Mouse (Mus musculus) spleen, adult 2 months (tissue): ENCODE results near the gene Hsf2bp. TPM values are rescaled to one million over a fixed set of nuclear protein-coding genes. Genes with fewer than 3 reads are reported as not detected.
"Not testable (repeated sequence)": the region's sequence is repeated elsewhere in the genome, so short reads cannot be mapped to it uniquely, and the experiment has no call there.

ENCODE experiments used
- DNase-seq, 2 experiments: peaks; one replicate each; pipeline versions ENCODE4 v3.0.0 to v3.0.0-alpha.2; 2012 to 2021; ENCODE audit warnings: low spot score in 2 of 2, low read depth in 1 of 2
- H3K27ac ChIP-seq: fragments of 200-500 bp; 2 replicates; pipeline ENCODE4 v1.5.1; 2012; ENCODE audit warnings: low read length, inconsistent platforms; ENCODE audit not compliant: insufficient read depth
- H3K27me3 ChIP-seq: fragments of 200-500 bp; 2 replicates; pipeline ENCODE4 v1.6.1; 2012; ENCODE audit warnings: mild to moderate bottlenecking, moderate library complexity, low read length, inconsistent platforms; ENCODE audit not compliant: control insufficient read depth, insufficient read depth
- H3K36me3 ChIP-seq: fragments of 200-500 bp; 2 replicates; pipeline ENCODE4 v1.6.1; 2012; ENCODE audit warnings: mild to moderate bottlenecking, low read length, inconsistent platforms; ENCODE audit not compliant: control insufficient read depth, insufficient read depth
- H3K4me1 ChIP-seq: fragments of 200-500 bp; 2 replicates; pipeline ENCODE4 v1.6.1; 2011; ENCODE audit warnings: inconsistent platforms; ENCODE audit not compliant: control insufficient read depth, insufficient read depth, insufficient read length
- H3K4me3 ChIP-seq: fragments of 200-500 bp; 2 replicates; pipeline ENCODE4 v1.5.1; 2011; ENCODE audit warnings: mild to moderate bottlenecking, inconsistent platforms; ENCODE audit not compliant: insufficient read depth, insufficient read length; ENCODE audit errors: extremely low read depth
- CTCF ChIP-seq: fragments of 200-500 bp; IDR thresholded peaks from 2 replicates; pipeline ENCODE4 v1.5.1; 2011; ENCODE audit warnings: mild to moderate bottlenecking, inconsistent platforms; ENCODE audit not compliant: insufficient read depth, insufficient read length, insufficient replicate concordance; ENCODE audit errors: extremely low read depth
- POLR2A ChIP-seq: fragments of 200-500 bp; IDR thresholded peaks from 2 replicates; pipeline ENCODE4 v1.6.1; 2011; ENCODE audit warnings: low read depth, low read length, inconsistent platforms
- WGBS: fragments of 180-500 bp; shearing (Covaris S2); methylation state at CpG from one replicate; pipeline ENCODE4 v1.1.7; 2018; 5-methylcytosine and 5-hydroxymethylcytosine counted together
- polyA plus RNA-seq: library from polyadenylated mRNA; depleted of rRNA; stranded (reverse); fragments of >200 nt; gene quantifications from 2 replicates; pipeline ENCODE4 v1.2.3, GENCODE M21; 2012

The Hsf2bp gene
- polyA plus RNA-seq, 1 experiment: 0.15 TPM

- no peaks in the 10 kb centered on the region for H3K4me1 ChIP-seq
- H3K4me3 ChIP-seq: no peak overlapping the region
- H3K27ac ChIP-seq: no peak overlapping the region
- TF ChIP-seq CTCF: no peak
- no peak for TF ChIP-seq POLR2A
- no peak for DNase-seq
- 84% methylated on average over 11 of the region's 11 CpGs for WGBS
- no peaks in the 10 kb centered on the region for H3K27me3 ChIP-seq
- H3K36me3 ChIP-seq: no peaks in the 10 kb centered on the region
Measured at GRCm38 (mm10) chr17:32068381-32068780, 32.2 kb upstream of the Hsf2bp start.

GRCm38 (mm10) chr17:32067541-32067940 is 31.4 kb upstream of the Hsf2bp start:
- TF ChIP-seq CTCF: no peak
- Histone ChIP-seq H3K36me3 (no peaks in the 10 kb centered on the region), H3K27ac (no peak overlapping the region), H3K27me3 (no peaks in the 10 kb centered on the region), H3K4me3 (no peak overlapping the region), H3K4me1 (no peaks in the 10 kb centered on the region)
- 56% methylated on average over 9 of the region's 9 CpGs for WGBS
- DNase-seq: no peak

GRCm38 (mm10) chr17:32064762-32065161 is 28.6 kb upstream of the Hsf2bp start:
- H3K4me1 ChIP-seq, H3K4me3 ChIP-seq, H3K27me3 ChIP-seq, DNase-seq, H3K27ac ChIP-seq, H3K36me3 ChIP-seq: not testable (repeated sequence)
- 85% methylated on average over 8 of the region's 8 CpGs for WGBS

- Histone ChIP-seq H3K36me3 (peaks cover 11% of the 10 kb centered on the region), H3K27me3 (no peaks in the 10 kb centered on the region), H3K4me3 (no peak overlapping the region), H3K27ac (no peak overlapping the region), H3K4me1 (no peaks in the 10 kb centered on the region)
- 77% methylated on average over 2 of the region's 2 CpGs for WGBS
- no peak for DNase-seq
- TF ChIP-seq POLR2A (no peak), CTCF (no peak)
Measured at GRCm38 (mm10) chr17:32063654-32064053, 27.5 kb upstream of the Hsf2bp start.

- H3K36me3 ChIP-seq: peaks cover 25% of the 10 kb centered on the region
- no peaks in the 10 kb centered on the region for H3K4me1 ChIP-seq
- no peak overlapping the region for H3K4me3 ChIP-seq
- WGBS: 95% methylated on average over 14 of the region's 14 CpGs
- no peak overlapping the region for H3K27ac ChIP-seq
- no peaks in the 10 kb centered on the region for H3K27me3 ChIP-seq
- DNase-seq: no peak
- TF ChIP-seq CTCF: no peak
- TF ChIP-seq POLR2A: no peak
Measured at GRCm38 (mm10) chr17:32061219-32061618, 25.1 kb upstream of the Hsf2bp start.

- Histone ChIP-seq H3K4me3 (no peak overlapping the region), H3K4me1 (no peaks in the 10 kb centered on the region), H3K27me3 (no peaks in the 10 kb centered on the region), H3K27ac (no peak overlapping the region), H3K36me3 (peaks cover 35% of the 10 kb centered on the region)
- DNase-seq: no peak
- TF ChIP-seq CTCF (no peak), POLR2A (no peak)
- 89% methylated on average over 2 of the region's 2 CpGs for WGBS
Measured at GRCm38 (mm10) chr17:32059084-32059483, 22.9 kb upstream of the Hsf2bp start.

- Histone ChIP-seq H3K27ac (no peak overlapping the region), H3K4me1 (no peaks in the 10 kb centered on the region; the same call in 1 of the 2 replicates), H3K4me3 (no peak overlapping the region), H3K36me3 (peaks cover 37% of the 10 kb centered on the region), H3K27me3 (no peaks in the 10 kb centered on the region)
- DNase-seq: no peak
- TF ChIP-seq CTCF (no peak), POLR2A (no peak)
- WGBS: 100% methylated on average over 2 of the region's 2 CpGs
Measured at GRCm38 (mm10) chr17:32057843-32058242, 21.7 kb upstream of the Hsf2bp start.

GRCm38 (mm10) chr17:32053677-32054076 is 17.5 kb upstream of the Hsf2bp start:
- Histone ChIP-seq H3K27me3 (no peaks in the 10 kb centered on the region), H3K4me3 (no peak overlapping the region), H3K27ac (peak overlapping the region; percentile 52), H3K4me1 (peaks cover 5% of the 10 kb centered on the region; the same call in 1 of the 2 replicates), H3K36me3 (peaks cover 35% of the 10 kb centered on the region)
- DNase-seq: peak in 1 of 2 experiments; percentile 25
- TF ChIP-seq CTCF: no peak
- TF ChIP-seq POLR2A: no peak
- 39% methylated on average over 5 of the region's 5 CpGs for WGBS
